Mouse (Mus musculus) heart, postnatal 0 days (tissue): ENCODE data around the gene Nalcn.

Experiments
- CTCF ChIP-seq: IDR thresholded peaks from 2 replicates; pipeline ENCODE4 v1.5.1; 2016; ENCODE audit warnings: antibody characterized with exemption, control low read depth, low read depth
- EP300 ChIP-seq: IDR thresholded peaks from 2 replicates; pipeline ENCODE4 v1.6.1; 2016; ENCODE audit warnings: antibody characterized with exemption, low read depth

DNA sequence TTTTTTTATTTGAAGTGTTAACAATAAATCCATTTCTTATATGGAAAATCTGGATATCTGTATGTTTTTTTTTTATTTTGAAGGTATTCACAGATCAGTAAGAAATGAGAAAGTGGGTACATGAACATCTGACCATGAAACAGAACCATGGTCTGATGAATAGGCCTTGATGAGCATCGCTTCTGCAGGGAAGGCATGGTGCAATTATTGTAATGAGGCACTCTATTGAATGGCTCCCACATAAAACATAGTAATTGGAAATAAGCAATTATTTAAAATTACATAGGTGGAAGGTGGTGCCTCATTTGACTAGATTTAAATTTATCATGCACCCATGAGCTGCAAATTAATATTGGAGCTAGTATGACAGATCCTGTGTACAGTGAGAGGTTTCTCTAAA is 267.3 kb downstream of the Nalcn start:
- TF ChIP-seq CTCF, result no peak
- TF ChIP-seq EP300, result no peak
